Mouse (Mus musculus): Measurements from ENCODE around the gene Rack1. TPM values are rescaled to one million over a fixed set of nuclear protein-coding genes. Genes with fewer than 3 reads are reported as not detected.
"Not testable (repeated sequence)": the region's sequence is repeated elsewhere in the genome, so short reads cannot be mapped to it uniquely, and the experiment has no call there.

The Rack1 gene
- polyA plus RNA-seq, 1 experiment: 2,044 TPM

DNA sequence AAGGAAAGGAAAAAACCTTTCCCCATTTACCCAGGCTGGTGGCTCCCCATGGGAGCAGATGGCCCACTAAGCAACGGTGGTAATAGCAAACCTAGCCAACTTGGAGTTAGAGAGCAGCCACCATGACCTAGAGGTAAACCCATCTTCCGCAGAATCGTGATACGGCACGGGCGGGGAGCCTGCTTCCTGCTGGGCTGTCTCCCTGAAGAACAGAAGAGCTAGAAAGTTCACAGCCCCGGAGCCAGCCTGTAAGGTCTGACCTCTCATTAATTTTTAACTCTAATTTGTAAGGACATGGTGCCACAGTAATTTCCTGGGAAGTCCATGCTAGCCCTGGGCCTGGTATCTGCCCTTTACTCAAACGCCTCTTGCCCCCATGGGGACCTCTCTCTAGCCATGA is 9.2 kb upstream of the Rack1 start:
- no peak overlapping the region for H3K27ac ChIP-seq (ENCODE audit: insufficient read depth, low read length)

GRCm38 (mm10) chr11:48791894-48792293 is 8.2 kb upstream of the Rack1 start:
- not testable (repeated sequence) for H3K9ac ChIP-seq (ENCODE audit: low read depth, poor library complexity, severe bottlenecking); H3K4me1 ChIP-seq (ENCODE audit: control insufficient read depth, insufficient read depth, low read length); H3K9me3 ChIP-seq (replicated peaks; ENCODE audit: control insufficient read depth, insufficient read depth, low read length, poor library complexity, severe bottlenecking); H3K4me3 ChIP-seq (ENCODE audit: low read depth, low read length); H3K36me3 ChIP-seq (ENCODE audit: control insufficient read depth, insufficient read depth, low read length, poor library complexity, severe bottlenecking); H3K27ac ChIP-seq (ENCODE audit: insufficient read depth, low read length); H3K27me3 ChIP-seq (ENCODE audit: control insufficient read depth, insufficient read depth, low read length, poor library complexity, severe bottlenecking)

More for the DNA sequence above, 9.2 kb upstream of the Rack1 start:
- Histone ChIP-seq H3K36me3 (ENCODE audit: control insufficient read depth, insufficient read depth, low read length, poor library complexity, severe bottlenecking) (no peaks in the 10 kb centered on the region), H3K27me3 (ENCODE audit: control insufficient read depth, insufficient read depth, low read length, poor library complexity, severe bottlenecking) (no peaks in the 10 kb centered on the region), H3K9me3 (replicated peaks; ENCODE audit: control insufficient read depth, insufficient read depth, low read length, poor library complexity, severe bottlenecking) (no peaks in the 10 kb centered on the region), H3K4me3 (ENCODE audit: low read depth, low read length) (peak overlapping the region; percentile 31; the same call in 1 of the 2 replicates), H3K4me1 (ENCODE audit: control insufficient read depth, insufficient read depth, low read length) (no peaks in the 10 kb centered on the region), H3K9ac (ENCODE audit: low read depth, poor library complexity, severe bottlenecking) (peak overlapping the region; percentile 46)
- no peak for TF ChIP-seq EP300 (IDR thresholded peaks at IDR 0.05; ENCODE audit: insufficient read depth, low read depth, low read length)

- Histone ChIP-seq H3K9ac (ENCODE audit: low read depth, poor library complexity, severe bottlenecking) (no peak overlapping the region), H3K27ac (ENCODE audit: insufficient read depth, low read length) (no peak overlapping the region), H3K4me1 (ENCODE audit: control insufficient read depth, insufficient read depth, low read length) (peaks cover 3% of the 10 kb centered on the region), H3K4me3 (ENCODE audit: low read depth, low read length) (no peak overlapping the region), H3K36me3 (ENCODE audit: control insufficient read depth, insufficient read depth, low read length, poor library complexity, severe bottlenecking) (no peaks in the 10 kb centered on the region), H3K27me3 (ENCODE audit: control insufficient read depth, insufficient read depth, low read length, poor library complexity, severe bottlenecking) (no peaks in the 10 kb centered on the region), H3K9me3 (replicated peaks; ENCODE audit: control insufficient read depth, insufficient read depth, low read length, poor library complexity, severe bottlenecking) (no peaks in the 10 kb centered on the region)
- TF ChIP-seq CTCF (IDR thresholded peaks at IDR 0.05; ENCODE audit: low read depth, low read length) (no peak), EP300 (IDR thresholded peaks at IDR 0.05; ENCODE audit: insufficient read depth, low read depth, low read length) (no peak), POLR2A (IDR thresholded peaks at IDR 0.05; ENCODE audit: insufficient read depth, low read length) (no peak)
Observed at GRCm38 (mm10) chr11:48793184-48793583, 6.9 kb upstream of the Rack1 start.

- H3K9ac ChIP-seq (ENCODE audit: low read depth, poor library complexity, severe bottlenecking): no peak overlapping the region
- H3K36me3 ChIP-seq (ENCODE audit: control insufficient read depth, insufficient read depth, low read length, poor library complexity, severe bottlenecking): no peaks in the 10 kb centered on the region
- no peaks in the 10 kb centered on the region for H3K27me3 ChIP-seq (ENCODE audit: control insufficient read depth, insufficient read depth, low read length, poor library complexity, severe bottlenecking)
- H3K27ac ChIP-seq (ENCODE audit: insufficient read depth, low read length): no peak overlapping the region
- H3K9me3 ChIP-seq (replicated peaks; ENCODE audit: control insufficient read depth, insufficient read depth, low read length, poor library complexity, severe bottlenecking): no peaks in the 10 kb centered on the region
- TF ChIP-seq EP300 (IDR thresholded peaks at IDR 0.05; ENCODE audit: insufficient read depth, low read depth, low read length) (no peak), CTCF (IDR thresholded peaks at IDR 0.05; ENCODE audit: low read depth, low read length) (no peak), POLR2A (IDR thresholded peaks at IDR 0.05; ENCODE audit: insufficient read depth, low read length) (no peak)
- peaks cover 3% of the 10 kb centered on the region for H3K4me1 ChIP-seq (ENCODE audit: control insufficient read depth, insufficient read depth, low read length)
- no peak overlapping the region for H3K4me3 ChIP-seq (ENCODE audit: low read depth, low read length)
Observed at GRCm38 (mm10) chr11:48795221-48795620, 4.9 kb upstream of the Rack1 start.

DNA sequence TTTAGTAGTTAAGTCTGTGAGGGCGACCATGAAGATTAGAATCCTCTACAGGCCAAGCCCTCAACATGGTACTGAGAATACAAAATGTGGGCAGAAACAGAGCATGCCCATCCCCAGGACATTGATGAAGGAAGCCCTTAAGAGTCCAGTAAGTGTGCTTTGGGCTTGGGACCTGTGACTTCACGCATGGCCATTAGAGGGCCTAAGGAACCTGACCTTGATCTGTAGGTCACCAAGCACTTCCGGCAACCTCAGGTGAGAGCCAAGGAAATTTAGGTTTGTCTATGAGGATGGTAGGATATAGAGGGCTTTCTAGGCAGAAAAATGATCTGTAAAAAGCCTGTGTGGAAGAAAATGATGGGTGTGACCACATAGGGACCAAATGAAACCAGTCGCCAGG is 3.8 kb upstream of the Rack1 start:
- Histone ChIP-seq H3K9ac (ENCODE audit: low read depth, poor library complexity, severe bottlenecking) (no peak overlapping the region), H3K27ac (ENCODE audit: insufficient read depth, low read length) (no peak overlapping the region), H3K27me3 (ENCODE audit: control insufficient read depth, insufficient read depth, low read length, poor library complexity, severe bottlenecking) (no peaks in the 10 kb centered on the region), H3K9me3 (replicated peaks; ENCODE audit: control insufficient read depth, insufficient read depth, low read length, poor library complexity, severe bottlenecking) (no peaks in the 10 kb centered on the region), H3K4me1 (ENCODE audit: control insufficient read depth, insufficient read depth, low read length) (peaks cover 3% of the 10 kb centered on the region), H3K4me3 (ENCODE audit: low read depth, low read length) (no peak overlapping the region), H3K36me3 (ENCODE audit: control insufficient read depth, insufficient read depth, low read length, poor library complexity, severe bottlenecking) (peaks cover 7% of the 10 kb centered on the region)
- TF ChIP-seq POLR2A (IDR thresholded peaks at IDR 0.05; ENCODE audit: insufficient read depth, low read length) (no peak), EP300 (IDR thresholded peaks at IDR 0.05; ENCODE audit: insufficient read depth, low read depth, low read length) (no peak), CTCF (IDR thresholded peaks at IDR 0.05; ENCODE audit: low read depth, low read length) (peak; percentile 18)

DNA sequence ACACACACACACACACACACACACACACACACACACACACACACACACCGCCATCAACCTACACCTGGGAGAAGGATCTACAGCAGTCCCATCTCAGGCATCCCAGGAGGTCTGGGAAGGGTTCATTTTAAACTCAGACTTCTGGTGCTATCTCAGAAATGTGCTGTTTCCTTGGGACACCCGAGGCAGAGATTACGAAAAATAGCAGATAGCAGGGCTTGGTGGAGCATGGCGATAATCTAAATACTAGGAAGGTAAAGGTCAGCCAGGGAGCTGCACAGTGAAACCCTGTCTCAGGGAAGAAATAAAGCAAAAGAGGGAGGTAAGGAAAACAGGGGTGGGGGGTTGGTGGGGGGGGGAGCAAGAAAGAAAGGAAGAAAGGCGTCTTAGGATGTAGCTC is 2.8 kb upstream of the Rack1 start:
- Histone ChIP-seq H3K9me3 (replicated peaks; ENCODE audit: control insufficient read depth, insufficient read depth, low read length, poor library complexity, severe bottlenecking) (no peaks in the 10 kb centered on the region), H3K36me3 (ENCODE audit: control insufficient read depth, insufficient read depth, low read length, poor library complexity, severe bottlenecking) (peaks cover 17% of the 10 kb centered on the region), H3K27ac (ENCODE audit: insufficient read depth, low read length) (no peak overlapping the region), H3K4me1 (ENCODE audit: control insufficient read depth, insufficient read depth, low read length) (peaks cover 3% of the 10 kb centered on the region), H3K4me3 (ENCODE audit: low read depth, low read length) (no peak overlapping the region), H3K27me3 (ENCODE audit: control insufficient read depth, insufficient read depth, low read length, poor library complexity, severe bottlenecking) (no peaks in the 10 kb centered on the region), H3K9ac (ENCODE audit: low read depth, poor library complexity, severe bottlenecking) (peak overlapping the region; percentile 97; the same call in 1 of the 2 replicates)
- TF ChIP-seq EP300 (IDR thresholded peaks at IDR 0.05; ENCODE audit: insufficient read depth, low read depth, low read length): no peak
- TF ChIP-seq CTCF (IDR thresholded peaks at IDR 0.05; ENCODE audit: low read depth, low read length): no peak
- no peak for TF ChIP-seq POLR2A (IDR thresholded peaks at IDR 0.05; ENCODE audit: insufficient read depth, low read length)

Measured in ES-Bruce4 (cell line).